23 mouse cellular contexts compared by ENCODE assay signal in genomic region chr16:35903014-35903640, GRCm38 (mm10). TPM values are rescaled to one million over a fixed set of nuclear protein-coding genes. Genes with fewer than 3 reads are reported as not detected.
DNase-seq lines count a peak whose midpoint lies in the region; ATAC-seq and TF ChIP-seq lines count a peak whose summit lies in the region.
"Had no signal": no experiment of that assay in that cellular context is flagged by ENCODE, and none has a peak within 500 bp of the region (broad histone marks: within the 10 kb centered on the region; RNA-seq: fewer than 3 reads in every experiment).

No protein-coding gene starts in this region.

- H3K4me2 ChIP-seq in intestine, embryonic 15.5 days (replicated peaks) = no peak overlapping the region
- H3K4me2 ChIP-seq: embryonic facial prominence, embryonic 12.5 days; heart, embryonic 15.5 days; hindbrain, embryonic 13.5 days; midbrain, embryonic 15.5 days had no signal

- peaks cover 56% of the 10 kb centered on the region for H3K4me1 ChIP-seq in bone marrow macrophage, adult 2 months (ENCODE audit: control insufficient read depth, insufficient read depth, low read length)
- no peaks in the 10 kb centered on the region for H3K4me1 ChIP-seq in intestine, embryonic 15.5 days (replicated peaks)
- H3K4me1 ChIP-seq: embryonic facial prominence, embryonic 12.5 days; hindbrain, embryonic 13.5 days; midbrain, embryonic 15.5 days had no signal

- intact Hi-C loops in gastrocnemius, adult 2 months (cut with DNase I) = no loop called here
- intact Hi-C loops in gastrocnemius, postnatal 14 days (cut with DNase I; ENCODE audit: low total_unique reads) = no loop called here

- no peak overlapping the region for H3K9ac ChIP-seq in intestine, embryonic 15.5 days
- H3K9ac ChIP-seq: embryonic facial prominence, embryonic 12.5 days; heart, embryonic 15.5 days; hindbrain, embryonic 13.5 days; midbrain, embryonic 15.5 days had no signal

- H3K27ac ChIP-seq in gastrocnemius, adult 2 months = peak overlapping the region; percentile 31; the same call in 1 of the 2 replicates
- H3K27ac ChIP-seq in bone marrow macrophage, adult 2 months (ENCODE audit: insufficient read depth, low read depth, low read length) = peak overlapping the region; percentile 91
- no peak overlapping the region for H3K27ac ChIP-seq in intestine, embryonic 15.5 days
- H3K27ac ChIP-seq: embryonic facial prominence, embryonic 12.5 days; heart, embryonic 15.5 days; hindbrain, embryonic 13.5 days; layer of hippocampus, adult 2 months; midbrain, embryonic 15.5 days had no signal

- WGBS in intestine, embryonic 15.5 days = 87% methylated on average over 6 of the region's 6 CpGs

- no peaks in the 10 kb centered on the region for H3K27me3 ChIP-seq in intestine, embryonic 15.5 days (replicated peaks)
- H3K27me3 ChIP-seq: embryonic facial prominence, embryonic 12.5 days; heart, embryonic 15.5 days; hindbrain, embryonic 13.5 days; midbrain, embryonic 15.5 days had no signal

- H3K36me3 ChIP-seq in intestine, embryonic 15.5 days = no peaks in the 10 kb centered on the region
- H3K36me3 ChIP-seq: embryonic facial prominence, embryonic 12.5 days; heart, embryonic 15.5 days; hindbrain, embryonic 13.5 days; midbrain, embryonic 15.5 days had no signal

- no peak for TF ChIP-seq POLR2A in bone marrow macrophage, adult 2 months (IDR thresholded peaks at IDR 0.05; ENCODE audit: borderline replicate concordance, low read depth, low read length)

- no peak for DNase-seq in gastrocnemius, adult 2 months
- no peak for DNase-seq in gastrocnemius, postnatal 14 days
- no peak for DNase-seq in right cerebral cortex, adult 2 months (ENCODE audit: low spot score in 2 of 2)
- DNase-seq in ovary, postnatal 14 days (ENCODE audit: low spot score) = no peak
- DNase-seq: adrenal gland, postnatal 10 days; cerebellum, adult 11-12 months; cerebellum, postnatal 14 days; heart, postnatal 36 days; kidney, adult 8-10 months; kidney, postnatal 14 days; lung, adult 18-20 months; lung, postnatal 10 days; thymus, postnatal 4 days had no signal

- peak; percentile 72 for ATAC-seq in megakaryocyte, adult 5-6 weeks (ENCODE audit: poor library complexity, severe bottlenecking)
- ATAC-seq in intestine, embryonic 15.5 days = no peak
- ATAC-seq in megakaryocyte-erythroid progenitor cell, adult 5-6 weeks (replicated peaks; ENCODE audit: low FRiP score, low TSS enrichment, poor library complexity, severe bottlenecking) = no peak
- ATAC-seq: inflammation-experienced regulatory T-cells, adult 6 months; midbrain, embryonic 15.5 days had no signal

- H3K9me3 ChIP-seq in intestine, embryonic 15.5 days = no peaks in the 10 kb centered on the region
- H3K9me3 ChIP-seq: embryonic facial prominence, embryonic 12.5 days; heart, embryonic 15.5 days; hindbrain, embryonic 13.5 days; midbrain, embryonic 15.5 days had no signal

- no peak overlapping the region for H3K4me3 ChIP-seq in gastrocnemius, adult 2 months
- H3K4me3 ChIP-seq in bone marrow macrophage, adult 2 months (ENCODE audit: insufficient read depth, low read length) = no peak overlapping the region
- H3K4me3 ChIP-seq in intestine, embryonic 15.5 days (replicated peaks) = no peak overlapping the region
- H3K4me3 ChIP-seq: embryonic facial prominence, embryonic 12.5 days; heart, embryonic 15.5 days; hindbrain, embryonic 13.5 days; layer of hippocampus, adult 2 months; midbrain, embryonic 15.5 days had no signal

- no peak for TF ChIP-seq CTCF in gastrocnemius, adult 2 months (IDR thresholded peaks at IDR 0.05)
- no peak for TF ChIP-seq CTCF in bone marrow macrophage, adult 2 months (IDR thresholded peaks at IDR 0.05; ENCODE audit: low read depth, low read length)

RNA-seq across cellular contexts. Expression of gene Parp14, which starts 31.8 kb away (rescaled TPM):
- total RNA-seq in gastrocnemius, adult 2 months (2021) = 1 to 10 TPM; 2.9 to 4.4 TPM
- total RNA-seq in gastrocnemius, postnatal 14 days (2021) = 1 to 10 TPM; 3.0 to 3.3 TPM
- 134 and 148 TPM in 2 replicates for polyA plus RNA-seq in bone marrow macrophage, adult 2 months (2012; ENCODE audit: insufficient read depth, insufficient read length, missing spikeins)
- 35.4 and 36.6 TPM in 2 replicates for total RNA-seq in megakaryocyte, adult 5-6 weeks (2015)
- 41.9 and 42.4 TPM in 2 replicates for total RNA-seq in megakaryocyte, adult 5-6 weeks (2017)
- polyA plus RNA-seq in intestine, embryonic 15.5 days (2015; fragmentation: Nextera tagmentation; extraction: Ambion mirVana) = 1.2 and 2.2 TPM in 2 replicates
- 8.3 and 9.3 TPM in 2 replicates for total RNA-seq in megakaryocyte-erythroid progenitor cell, adult 5-6 weeks (2014; fragmentation: Nextera tagmentation)
- total RNA-seq in megakaryocyte-erythroid progenitor cell, adult 5-6 weeks (2017) = 8.4 and 13.8 TPM in 2 replicates

RNA-seq across cellular contexts. Expression of gene Parp9, which starts 35.1 kb away (rescaled TPM):
- 1 to 10 TPM; 3.7 to 4.9 TPM for total RNA-seq in gastrocnemius, adult 2 months (2021)
- 1 to 10 TPM; 5.2 to 5.5 TPM for total RNA-seq in gastrocnemius, postnatal 14 days (2021)
- 72.8 and 78.7 TPM in 2 replicates for polyA plus RNA-seq in bone marrow macrophage, adult 2 months (2012; ENCODE audit: insufficient read depth, insufficient read length, missing spikeins)
- total RNA-seq in megakaryocyte, adult 5-6 weeks (2015) = 25.0 and 26.3 TPM in 2 replicates
- total RNA-seq in megakaryocyte, adult 5-6 weeks (2017) = 48.2 and 63.1 TPM in 2 replicates
- polyA plus RNA-seq in intestine, embryonic 15.5 days (2015; fragmentation: Nextera tagmentation; extraction: Ambion mirVana) = 12.0 and 14.0 TPM in 2 replicates
- 14.8 and 18.1 TPM in 2 replicates for total RNA-seq in megakaryocyte-erythroid progenitor cell, adult 5-6 weeks (2014; fragmentation: Nextera tagmentation)
- 28.3 and 40.9 TPM in 2 replicates for total RNA-seq in megakaryocyte-erythroid progenitor cell, adult 5-6 weeks (2017)

RNA-seq across cellular contexts. Expression of gene Dtx3l, which starts 35.8 kb away (rescaled TPM):
- total RNA-seq in gastrocnemius, adult 2 months (2021) = 1 to 10 TPM; 3.3 to 4.5 TPM
- 1 to 10 TPM; 4.5 to 4.9 TPM for total RNA-seq in gastrocnemius, postnatal 14 days (2021)
- 63.1 and 64.2 TPM in 2 replicates for polyA plus RNA-seq in bone marrow macrophage, adult 2 months (2012; ENCODE audit: insufficient read depth, insufficient read length, missing spikeins)
- 32.6 and 36.5 TPM in 2 replicates for total RNA-seq in megakaryocyte, adult 5-6 weeks (2015)
- total RNA-seq in megakaryocyte, adult 5-6 weeks (2017) = 50.0 and 51.3 TPM in 2 replicates
- polyA plus RNA-seq in intestine, embryonic 15.5 days (2015; fragmentation: Nextera tagmentation; extraction: Ambion mirVana) = 8.6 TPM in 2 replicates
- total RNA-seq in megakaryocyte-erythroid progenitor cell, adult 5-6 weeks (2014; fragmentation: Nextera tagmentation) = 15.8 and 19.4 TPM in 2 replicates
- total RNA-seq in megakaryocyte-erythroid progenitor cell, adult 5-6 weeks (2017) = 22.1 and 23.0 TPM in 2 replicates
